Mouse (Mus musculus) cerebellum, adult 9-11 months (tissue): ENCODE measurements at regions not wholly inside any gene's neighbourhood (a gene's known extent, or its start where the extent isn't known, plus 50 kb on each side); places are given as distances from the start of the nearest gene placed in this dataset.

Source experiments
- DNase-seq: peaks from one replicate; pipeline ENCODE4 v3.0.0; 2022

DNA sequence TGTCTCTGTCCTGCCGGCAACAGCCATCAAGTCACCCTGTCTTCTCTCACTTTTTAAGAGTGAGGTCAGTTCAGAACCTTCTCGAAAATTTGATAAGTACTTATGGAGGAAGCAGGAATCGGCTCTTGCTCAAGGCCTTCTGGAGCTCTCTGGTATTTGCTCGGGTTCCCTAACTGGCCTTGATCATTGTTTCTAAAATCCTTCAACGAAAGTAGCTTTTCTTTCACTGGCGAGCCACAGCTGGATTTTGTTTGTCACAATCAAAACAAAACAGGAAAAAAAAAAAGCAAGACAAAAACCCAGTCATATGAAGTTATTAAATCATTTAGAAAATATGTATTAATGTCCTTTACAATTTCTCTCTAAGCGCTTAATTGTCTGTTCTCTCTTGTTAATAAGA is 156.6 kb upstream of the Tex13c2 start:
- DNase-seq = no peak

- no peak for DNase-seq
Observed at GRCm38 (mm10) chrX:42333631-42334030, 155.9 kb upstream of the Tex13c2 start.

DNA sequence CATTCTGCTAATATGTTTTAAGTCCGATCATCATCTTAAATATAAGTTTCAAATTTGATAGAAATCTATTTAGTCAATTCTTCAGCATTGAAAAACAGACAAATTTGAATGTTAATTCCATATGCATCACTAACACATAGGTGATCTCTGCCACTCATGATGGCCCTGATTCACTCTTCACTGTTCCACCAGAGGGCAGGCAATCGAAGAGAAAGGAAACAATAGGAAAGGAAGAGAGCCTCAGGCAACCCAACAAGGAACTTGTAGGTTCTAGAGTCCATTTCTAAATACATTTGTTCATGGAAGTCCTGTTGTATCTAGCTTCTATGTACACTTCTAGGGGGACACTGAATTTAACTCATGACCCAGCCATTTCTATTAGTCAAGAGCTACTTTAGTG is 154.7 kb upstream of the Tex13c2 start:
- DNase-seq = no peak

GRCm38 (mm10) chrX:42336772-42337171 is 152.7 kb upstream of the Tex13c2 start:
- no peak for DNase-seq

DNA sequence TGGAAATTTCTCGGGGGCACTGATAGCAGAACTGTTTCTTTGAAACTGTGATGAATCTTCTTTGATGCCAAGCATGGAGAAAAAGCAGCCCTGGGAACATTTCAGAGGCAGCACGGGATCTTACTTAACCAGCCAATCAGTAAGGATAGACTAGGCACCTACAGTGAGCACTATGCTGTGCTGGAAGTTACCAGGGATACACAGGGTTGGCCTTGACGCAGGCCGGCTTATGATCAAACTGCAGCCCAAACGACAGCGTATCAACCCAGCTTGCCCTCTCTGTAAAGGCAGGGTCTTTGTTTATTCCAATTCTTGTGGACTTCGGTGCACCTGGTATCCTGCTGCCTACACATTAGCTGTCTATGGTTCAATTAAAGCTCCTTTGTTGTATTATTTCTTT is 147.1 kb upstream of the Tex13c2 start:
- DNase-seq = no peak

DNA sequence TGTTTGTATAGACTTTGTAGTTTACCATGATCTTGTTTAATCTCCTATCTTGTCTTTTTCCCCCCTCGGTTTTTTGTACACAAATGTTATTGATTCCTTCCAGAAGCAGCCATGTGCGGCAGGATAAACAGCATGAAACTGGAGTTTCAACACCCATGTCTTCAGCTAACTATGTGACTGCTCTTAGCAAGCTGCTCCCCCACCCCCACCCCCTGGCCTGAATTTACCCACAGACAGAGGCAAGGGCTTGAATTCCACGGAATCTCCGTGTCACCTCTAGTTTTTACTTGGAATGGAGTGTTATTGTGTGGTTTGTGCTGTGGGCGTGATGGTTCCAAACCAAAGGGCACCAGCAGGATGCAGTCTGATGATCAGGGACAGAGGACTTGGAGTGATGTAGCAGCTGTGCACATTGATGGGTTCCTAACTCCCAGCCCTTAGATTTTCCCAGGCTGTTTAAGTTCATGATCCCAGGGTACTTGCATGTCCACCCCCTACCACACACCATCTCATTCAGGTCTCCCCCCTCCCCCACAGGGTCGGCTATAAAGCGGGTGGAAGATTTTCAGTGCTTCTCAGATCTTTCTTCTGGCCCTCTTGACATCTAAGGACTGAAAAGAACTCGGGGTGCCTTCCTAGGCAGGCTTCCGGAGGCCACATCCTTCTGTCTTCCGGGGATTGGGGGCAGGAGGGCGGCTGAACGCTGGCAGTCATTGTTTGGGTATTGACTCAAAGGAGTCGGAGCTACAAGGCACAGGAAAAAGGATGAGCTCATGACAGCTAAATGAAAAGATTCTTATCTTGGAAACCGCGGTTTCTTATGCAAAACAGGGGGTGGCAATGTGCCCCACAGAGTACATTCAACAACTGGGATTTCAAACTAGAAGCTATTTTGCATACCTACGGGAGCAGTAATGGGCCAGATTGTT is 146.3 kb upstream of the Tex13c2 start:
- no peak for DNase-seq

DNA sequence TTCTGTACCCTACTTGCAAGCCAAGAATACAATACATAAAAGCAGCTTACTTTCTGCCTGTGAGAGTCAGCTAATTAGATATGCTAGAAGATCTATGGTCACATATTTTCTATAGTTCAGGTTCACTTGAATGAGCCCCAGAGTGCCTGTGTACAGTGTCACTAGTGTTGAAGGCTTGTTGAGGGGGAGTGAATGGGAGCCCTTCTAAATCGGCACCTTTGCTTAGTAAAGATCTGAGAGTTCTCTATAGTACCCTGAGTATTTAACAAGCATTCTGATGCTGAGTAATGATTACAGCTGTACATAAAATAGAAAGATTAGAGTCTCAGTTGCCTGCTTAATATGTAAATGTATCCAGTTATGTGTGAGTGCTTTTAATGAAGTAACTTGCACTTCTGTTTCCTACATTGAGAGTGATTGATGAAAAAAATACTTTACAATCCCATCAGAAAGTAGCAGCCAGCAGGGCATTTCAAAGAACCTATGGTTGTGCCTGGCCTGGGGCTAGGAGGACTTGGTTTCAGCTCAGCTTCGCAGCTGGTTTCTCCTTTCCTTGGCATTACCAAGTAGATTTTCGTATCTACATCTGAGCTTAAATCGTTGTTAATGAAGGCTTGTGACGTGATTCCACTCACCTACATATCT is 136.8 kb upstream of the Tex13c2 start:
- DNase-seq = no peak

GRCm38 (mm10) chrX:42359381-42360172 is 129.9 kb upstream of the Tex13c2 start:
- no peak for DNase-seq

GRCm38 (mm10) chrX:42360173-42360931 is 129.1 kb upstream of the Tex13c2 start:
- peak; percentile 7 for DNase-seq

- no peak for DNase-seq
Observed at GRCm38 (mm10) chrX:42360973-42361372, 128.5 kb upstream of the Tex13c2 start.

GRCm38 (mm10) chrX:42361400-42362028 is 128.0 kb upstream of the Tex13c2 start:
- DNase-seq = no peak

- DNase-seq = no peak
Observed at GRCm38 (mm10) chrX:42364137-42364536, 125.4 kb upstream of the Tex13c2 start.

DNA sequence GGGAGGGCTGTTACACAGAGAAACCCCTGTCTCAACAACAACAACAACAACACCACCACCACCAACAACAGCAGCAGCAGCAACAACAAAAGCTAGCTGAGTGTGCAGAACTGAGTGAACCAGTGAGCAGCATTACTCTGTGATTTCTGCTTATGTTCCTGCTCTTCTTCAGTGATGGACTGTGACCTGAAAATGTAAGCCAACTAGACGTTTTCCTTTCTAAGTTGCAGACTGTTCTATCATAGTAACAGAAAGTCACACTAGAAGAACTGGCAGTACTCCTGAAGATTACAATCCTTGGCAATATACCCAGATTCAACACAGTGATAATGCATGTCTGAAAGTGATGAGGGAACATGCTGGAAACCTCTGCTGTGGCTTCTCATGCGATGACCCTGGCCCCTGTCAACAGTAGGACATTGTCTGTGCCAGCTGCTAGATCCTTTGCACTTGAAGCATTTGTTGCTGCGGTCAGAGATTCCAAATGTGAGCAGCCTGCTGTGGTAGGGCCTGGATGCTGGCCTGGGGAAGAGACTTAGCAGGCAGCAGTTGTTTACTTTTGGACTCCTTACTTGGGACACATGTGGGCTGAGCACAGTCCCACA is 115.6 kb upstream of the Tex13c2 start:
- DNase-seq = no peak

GRCm38 (mm10) chrX:42393836-42394556 is 95.5 kb upstream of the Tex13c2 start:
- DNase-seq = no peak

DNA sequence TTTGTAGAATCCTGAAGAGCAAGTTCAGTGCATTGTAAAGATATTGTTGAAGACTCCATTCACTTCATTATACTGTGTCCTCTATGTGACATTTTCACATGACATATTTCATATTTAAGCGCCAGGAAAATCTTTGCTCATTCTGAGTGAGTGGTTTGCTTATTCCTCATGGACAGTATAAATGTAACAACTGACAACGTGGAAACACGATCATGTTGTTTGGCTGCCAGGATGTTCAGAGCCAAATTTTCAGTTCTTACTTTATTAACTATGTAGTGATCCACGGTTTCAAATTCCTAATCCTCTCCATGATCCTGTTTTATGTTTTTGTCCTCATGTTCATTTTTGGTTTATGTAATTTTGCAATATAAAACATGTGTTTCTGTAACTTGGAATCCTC is 93.0 kb upstream of the Tex13c2 start:
- no peak for DNase-seq

DNA sequence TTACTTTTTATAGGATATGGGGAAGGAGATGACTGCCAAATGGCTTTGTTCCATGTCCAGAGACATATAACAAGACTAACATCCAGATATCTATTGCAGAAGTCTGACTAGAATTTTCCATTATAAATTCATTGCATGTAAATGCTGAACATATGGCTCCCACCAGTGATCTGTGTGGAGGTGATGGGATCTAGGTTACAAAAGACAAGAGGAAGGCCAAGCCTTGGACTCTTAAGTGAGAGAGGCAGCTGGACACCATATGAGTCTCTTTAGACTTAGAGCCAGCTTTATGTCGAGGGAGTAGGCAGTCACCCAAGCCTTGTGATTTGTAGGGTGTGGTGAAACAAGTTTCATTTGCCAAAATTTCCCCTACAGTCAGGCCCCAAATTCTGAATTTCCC is 90.7 kb upstream of the Tex13c2 start:
- peak; percentile 2 for DNase-seq

- DNase-seq = no peak
Observed at GRCm38 (mm10) chrX:42399343-42399742, 90.1 kb upstream of the Tex13c2 start.

- DNase-seq = no peak
Observed at GRCm38 (mm10) chrX:42401091-42401490, 88.4 kb upstream of the Tex13c2 start.

GRCm38 (mm10) chrX:42401564-42402334 is 87.7 kb upstream of the Tex13c2 start:
- no peak for DNase-seq

GRCm38 (mm10) chrX:42402335-42402605 is 87.2 kb upstream of the Tex13c2 start:
- DNase-seq = no peak
